Mouse (Mus musculus) cerebellum, adult 2 months (tissue): ENCODE data around the gene Arpc2.

Experiments used
- CTCF ChIP-seq: fragments of 200-500 bp; IDR thresholded peaks from 2 replicates; pipeline ENCODE4 v1.5.1; 2011; ENCODE audit warnings: low read depth, mild to moderate bottlenecking, control low read depth, low read length, moderate library complexity, borderline replicate concordance; ENCODE audit not compliant: insufficient read depth
- POLR2A ChIP-seq: fragments of 200-500 bp; IDR thresholded peaks from 2 replicates; pipeline ENCODE4 v1.6.1; 2011; ENCODE audit warnings: low read length, control low read depth, borderline replicate concordance; ENCODE audit not compliant: insufficient read depth

- TF ChIP-seq POLR2A (no peak), CTCF (no peak)
These were observed 32.4 kb upstream of the Arpc2 start for GRCm38 (mm10) chr1:74203457-74203856.
